Mouse (Mus musculus): Measurements from ENCODE around the gene Nsun2.
A peak's percentile ranks its signal among the peaks of the same experiment; 100 is the strongest.
"Not testable (repeated sequence)": the region's sequence is repeated elsewhere in the genome, so short reads cannot be mapped to it uniquely, and the experiment has no call there.

Gene Nsun2

DNA sequence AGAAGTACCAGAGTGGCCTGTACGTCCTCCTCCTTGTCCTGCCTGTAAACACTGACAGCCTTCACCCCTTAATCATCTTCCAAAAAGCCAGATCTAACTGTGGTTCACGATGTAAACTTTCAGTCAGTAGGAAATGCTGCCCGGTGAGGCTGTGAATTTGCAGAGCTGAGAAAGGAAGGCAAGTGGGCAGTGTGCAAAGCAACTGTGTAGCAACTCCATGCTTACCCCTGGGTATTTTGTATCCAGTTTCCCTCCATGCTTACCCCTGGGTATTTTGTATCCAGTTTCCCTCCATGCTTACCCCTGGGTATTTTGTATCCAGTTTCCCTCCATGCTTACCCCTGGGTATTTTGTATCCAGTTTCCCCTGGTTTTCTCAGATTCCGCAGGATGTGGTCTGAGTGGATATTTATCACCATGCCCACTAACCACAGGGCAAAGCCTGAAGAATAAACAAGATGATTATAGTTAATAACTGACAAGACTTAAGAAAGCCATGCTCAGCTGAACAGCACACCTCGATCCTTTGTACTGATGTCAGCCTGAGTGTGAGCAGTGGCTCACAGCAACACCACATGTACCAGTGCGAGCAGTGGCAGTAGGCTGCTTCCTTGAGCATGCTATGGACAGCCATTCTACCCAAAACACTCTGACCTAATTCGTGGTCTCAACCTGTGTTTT is 61.2 kb downstream of the Nsun2 start:
- no peak for DNase-seq

DNA sequence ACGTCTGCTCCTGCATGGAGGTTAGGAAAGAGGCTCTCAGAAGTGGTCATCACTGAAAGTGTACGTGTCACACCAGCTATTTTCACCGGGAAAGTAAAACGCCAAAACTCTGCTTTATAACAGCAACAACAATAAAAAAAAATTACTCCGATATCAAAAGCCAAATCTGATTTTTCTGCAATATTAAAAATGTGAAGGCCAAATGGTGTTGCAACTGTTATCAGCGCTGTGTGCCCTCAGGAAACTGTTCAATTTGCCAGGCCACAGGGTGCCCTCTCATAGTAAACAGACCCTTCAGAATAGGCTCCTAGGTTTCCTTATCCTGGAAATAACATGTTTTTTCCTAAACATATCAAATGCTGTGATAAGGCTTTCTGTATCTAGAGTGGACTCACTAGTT is 62.4 kb downstream of the Nsun2 start:
- DNase-seq, result no peak

DNA sequence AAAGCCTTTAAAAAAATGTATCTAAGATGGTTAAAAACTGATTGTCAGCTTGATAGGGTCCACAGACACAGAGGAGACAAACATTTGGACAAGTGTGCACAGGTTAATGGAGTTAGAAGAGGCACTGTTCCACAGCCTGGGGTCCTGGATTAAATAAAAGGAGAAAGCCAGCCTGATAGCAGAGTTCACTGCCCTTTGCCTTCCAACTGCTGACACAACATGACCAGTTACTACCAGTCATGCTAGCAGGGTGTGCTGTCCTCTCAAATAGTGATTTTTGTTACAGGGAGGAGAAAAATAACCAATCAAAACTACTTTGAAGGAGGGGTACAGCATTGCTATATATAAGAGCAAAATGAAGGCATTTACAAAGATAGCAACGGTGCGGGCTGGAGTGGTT is 63.0 kb downstream of the Nsun2 start:
- no peak for DNase-seq

DNA sequence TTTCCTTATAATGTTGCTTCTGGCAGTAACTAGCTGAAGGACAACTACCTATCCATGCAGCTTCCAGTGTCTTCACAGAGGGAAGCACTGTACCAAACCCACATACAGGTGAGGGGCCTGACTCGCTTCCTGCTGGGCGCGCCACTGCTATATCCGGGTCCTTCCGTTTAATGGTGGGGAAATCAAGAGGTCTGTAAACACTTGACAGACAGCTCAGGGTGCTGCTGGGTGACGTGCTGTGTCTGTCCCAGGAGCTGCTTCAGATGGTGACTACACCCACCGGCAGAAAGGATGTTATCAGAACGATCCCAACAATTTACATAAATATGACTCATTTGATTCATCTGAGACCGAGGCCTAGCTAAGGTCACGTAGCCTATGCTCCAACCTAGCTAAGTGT is 65.3 kb downstream of the Nsun2 start:
- no peak for DNase-seq

DNA sequence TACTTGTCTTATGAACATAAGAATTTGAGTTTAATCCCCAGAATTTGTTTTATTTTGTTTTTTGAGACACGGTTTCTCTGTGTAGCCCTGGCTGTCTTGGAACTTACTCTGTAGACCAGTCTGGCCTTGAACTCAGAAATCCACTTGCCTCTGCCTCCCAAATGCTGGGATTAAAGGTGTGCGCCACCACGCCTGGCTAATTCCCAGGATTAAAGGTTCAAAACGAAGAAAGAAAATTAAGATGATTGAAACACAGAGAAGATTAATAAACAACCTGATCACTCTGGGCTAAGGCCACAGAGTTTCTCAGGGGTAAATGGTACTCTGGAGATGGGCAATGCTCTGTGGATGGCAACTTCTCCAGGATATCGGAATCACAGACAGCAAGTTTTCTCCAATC is 67.3 kb downstream of the Nsun2 start:
- not testable (repeated sequence) for DNase-seq

DNA sequence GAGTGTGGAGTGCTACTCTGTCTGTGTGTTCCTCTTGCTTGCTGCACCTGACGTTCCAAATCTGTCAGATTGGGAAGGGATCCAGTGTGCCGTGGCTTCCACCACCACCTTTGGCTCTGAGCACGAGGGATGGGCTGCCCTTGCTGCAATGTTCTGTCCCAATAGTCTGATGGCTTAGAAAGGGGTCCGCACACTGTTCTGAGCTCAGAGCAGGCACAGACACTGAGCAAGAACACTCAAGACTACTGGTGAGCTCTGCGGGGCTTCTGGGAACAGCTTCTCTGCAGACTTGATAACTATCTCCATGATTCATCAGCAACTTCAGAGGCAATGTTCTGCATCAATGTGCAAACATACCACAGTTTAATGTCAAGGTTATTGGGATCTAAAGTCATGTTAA is 67.8 kb downstream of the Nsun2 start:
- DNase-seq, result peak in 1 of 2 experiments; percentile 32

DNA sequence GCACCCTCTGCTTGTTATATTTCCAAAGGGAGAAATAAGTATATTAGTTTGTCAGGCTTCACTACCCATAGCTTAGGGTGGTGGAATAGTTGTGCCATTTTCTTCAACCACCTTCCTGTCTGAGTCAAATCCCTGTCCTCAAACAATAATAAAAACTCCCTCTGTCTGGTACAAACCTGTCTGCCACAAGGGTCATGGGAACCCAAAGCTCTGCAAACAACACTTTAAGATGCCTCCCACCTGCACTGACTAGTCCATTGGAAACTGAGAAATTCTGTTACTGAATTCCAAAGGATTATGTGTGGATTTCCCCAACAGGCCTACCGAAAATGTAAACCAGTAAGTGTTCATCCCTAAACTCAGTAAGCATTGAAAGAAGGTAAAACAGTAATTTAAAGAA is 71.1 kb downstream of the Nsun2 start:
- no peak for DNase-seq

DNA sequence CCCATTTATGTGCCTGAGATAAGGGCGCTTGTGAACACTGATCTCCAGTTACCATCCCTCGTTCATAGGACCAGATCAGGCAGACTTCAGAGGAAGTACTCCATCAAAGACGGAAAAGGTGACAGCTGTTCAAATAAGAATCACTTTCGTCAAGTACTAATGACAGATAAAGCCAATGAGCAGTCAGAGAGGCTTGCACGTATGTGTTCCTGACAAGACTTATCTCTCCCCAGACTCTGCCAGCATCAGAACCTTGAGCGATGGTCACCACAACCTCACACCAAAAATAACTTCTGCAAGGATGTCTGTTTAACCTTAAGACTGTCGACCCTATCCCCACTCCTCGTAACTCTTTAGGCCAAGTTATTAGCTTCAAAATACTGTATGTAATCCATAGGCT is 75.2 kb downstream of the Nsun2 start:
- DNase-seq, result no peak

DNA sequence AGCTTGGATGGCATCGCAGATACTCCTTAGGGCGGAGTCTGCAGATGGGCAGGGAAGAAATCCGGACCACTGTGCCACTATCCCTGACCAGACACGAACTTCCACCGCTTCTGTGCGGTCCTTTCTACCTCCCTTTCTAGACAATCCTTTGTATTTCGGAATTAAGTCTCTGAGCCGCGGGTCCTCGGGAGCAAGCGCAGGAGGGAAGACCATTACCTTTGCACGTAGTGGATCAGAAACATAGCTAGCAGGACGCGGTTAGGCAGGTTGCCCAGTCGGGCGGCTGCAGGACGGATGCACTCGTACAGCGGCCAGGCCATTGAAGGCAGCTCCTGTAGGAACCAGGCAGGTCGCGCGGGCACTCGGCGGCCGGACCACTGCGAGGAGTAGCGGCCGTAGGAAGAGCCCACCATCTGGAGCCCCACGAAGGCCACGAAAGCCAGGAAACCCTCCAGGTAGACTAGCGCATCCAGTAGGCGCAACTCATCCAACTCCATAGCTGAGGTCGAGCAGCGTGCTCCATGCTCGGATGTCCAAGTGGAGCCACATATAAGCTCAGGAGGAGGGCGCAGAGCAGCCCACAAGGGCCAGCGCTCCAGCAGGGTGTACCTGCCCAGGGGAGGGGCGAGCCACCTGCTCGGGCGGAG is 77.3 kb downstream of the Nsun2 start:
- DNase-seq, result peak; percentile 79

DNA sequence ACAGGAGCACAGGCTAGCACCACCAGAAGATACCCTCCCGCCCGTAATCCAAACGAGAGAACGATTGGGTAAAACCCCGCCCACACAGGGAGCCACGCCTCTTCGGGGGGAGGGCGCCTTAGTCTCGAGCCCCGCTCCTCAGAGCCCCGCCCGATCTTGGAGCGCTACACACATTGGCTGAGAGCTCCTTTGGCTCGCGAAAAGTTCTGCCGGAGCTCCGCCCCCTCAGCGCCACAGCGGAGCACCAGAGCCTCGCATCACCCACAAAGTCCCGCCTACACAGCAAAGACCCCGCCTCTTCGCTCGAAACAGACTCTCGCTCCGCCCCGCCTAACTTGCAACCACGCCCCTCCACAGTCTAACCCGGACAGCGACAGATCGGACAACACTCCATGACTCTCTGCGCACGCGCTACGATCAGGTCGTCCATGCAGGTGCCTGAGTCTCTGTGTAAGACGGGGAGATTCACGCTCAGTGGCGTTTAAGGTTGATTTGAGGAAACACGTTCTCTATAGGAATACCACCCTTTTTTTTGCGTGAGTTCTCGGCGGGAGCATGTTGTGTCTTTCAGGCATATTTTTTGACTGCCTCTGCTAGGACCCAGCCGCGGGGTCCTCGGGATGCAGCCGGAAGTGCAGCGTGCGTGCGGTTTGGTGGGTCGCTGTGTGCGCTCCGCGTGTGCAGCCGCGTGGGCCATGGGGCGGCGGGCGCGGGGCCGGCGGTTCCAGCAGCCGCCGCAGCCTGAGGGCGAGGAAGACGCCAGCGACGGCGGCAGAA is 78.0 kb downstream of the Nsun2 start, which contains the start of gene Srd5a1:
Gene Srd5a1 (minus strand): TSS at position 45 of the 777 bp plus-strand sequence.
- peak; percentile 99 for DNase-seq

DNA sequence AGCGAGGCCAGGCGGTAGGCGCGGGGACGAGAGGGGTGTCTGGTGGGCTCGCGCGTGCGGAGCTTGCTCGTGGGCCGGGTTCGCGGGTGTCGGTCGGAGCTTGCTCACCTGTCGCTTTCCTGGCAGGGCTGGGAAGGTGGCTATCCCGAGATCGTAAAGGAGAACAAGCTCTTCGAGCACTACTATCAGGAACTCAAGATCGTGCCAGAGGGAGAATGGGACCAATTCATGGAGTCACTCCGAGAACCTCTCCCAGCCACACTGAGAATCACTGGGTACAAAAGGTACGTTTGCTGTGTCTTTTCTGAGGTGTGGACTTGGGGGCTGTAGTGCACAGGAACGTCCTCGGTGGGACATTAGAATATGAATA is 78.6 kb downstream of the Nsun2 start:
- DNase-seq, result no peak

DNA sequence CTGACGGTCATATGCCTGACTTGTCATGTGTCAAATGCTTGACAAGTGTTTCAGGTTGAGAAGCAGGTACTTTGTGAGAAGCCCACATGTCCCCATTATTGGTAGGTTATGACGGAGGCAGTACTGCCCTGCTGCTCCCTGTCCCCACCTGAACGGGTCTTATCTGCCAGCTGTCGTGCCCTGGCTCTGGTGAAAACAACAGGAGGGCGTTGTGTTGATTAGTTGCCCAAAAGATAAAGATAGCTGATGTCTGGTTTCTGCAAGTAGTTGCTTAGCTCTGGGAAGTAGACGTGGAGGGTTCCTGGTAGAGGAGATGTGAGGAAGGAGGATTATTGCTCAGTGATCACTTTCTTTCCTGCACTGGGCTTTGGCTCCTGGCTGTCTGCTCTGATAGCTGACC is 83.2 kb downstream of the Nsun2 start:
- no peak for DNase-seq

DNA sequence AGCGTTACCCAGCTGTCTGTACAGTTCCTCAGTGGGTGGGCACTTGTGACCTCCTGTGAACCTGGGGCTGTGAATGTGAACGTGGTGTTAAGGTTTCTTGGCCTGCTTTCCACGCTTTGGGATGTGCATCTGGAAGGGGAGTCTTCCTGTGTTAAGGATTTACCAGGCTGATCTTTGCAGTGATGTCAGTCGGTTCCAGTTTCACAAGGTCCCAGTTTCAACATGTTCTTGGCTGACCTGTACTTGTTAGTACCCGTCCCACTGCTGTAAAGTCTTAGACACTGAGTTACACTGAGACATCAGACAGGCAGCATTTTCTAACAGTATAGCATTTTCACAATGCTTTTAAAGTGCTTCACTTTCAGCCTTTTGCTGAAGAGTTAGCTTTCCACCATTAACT is 90.3 kb downstream of the Nsun2 start:
- DNase-seq, result no peak

DNA sequence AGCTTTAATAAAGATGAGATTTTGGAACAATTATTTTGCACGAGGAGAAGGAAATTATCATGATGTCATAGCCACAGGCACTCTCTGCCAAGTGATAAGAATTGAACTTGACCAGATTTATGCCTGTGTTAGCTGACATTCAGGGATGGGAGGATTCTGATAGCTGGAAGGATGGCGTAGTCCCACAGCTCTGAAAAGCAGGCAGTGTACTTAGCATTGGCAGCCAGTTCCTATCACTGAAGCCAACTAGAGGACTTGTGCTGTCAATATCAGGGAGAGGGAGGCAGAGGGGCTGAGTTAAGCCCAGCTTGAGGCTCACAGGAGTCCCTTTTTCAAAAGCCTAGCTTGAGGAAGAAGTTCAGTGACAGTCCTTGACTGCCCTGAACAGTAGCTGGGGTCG is 91.0 kb downstream of the Nsun2 start:
- no peak for DNase-seq

DNA sequence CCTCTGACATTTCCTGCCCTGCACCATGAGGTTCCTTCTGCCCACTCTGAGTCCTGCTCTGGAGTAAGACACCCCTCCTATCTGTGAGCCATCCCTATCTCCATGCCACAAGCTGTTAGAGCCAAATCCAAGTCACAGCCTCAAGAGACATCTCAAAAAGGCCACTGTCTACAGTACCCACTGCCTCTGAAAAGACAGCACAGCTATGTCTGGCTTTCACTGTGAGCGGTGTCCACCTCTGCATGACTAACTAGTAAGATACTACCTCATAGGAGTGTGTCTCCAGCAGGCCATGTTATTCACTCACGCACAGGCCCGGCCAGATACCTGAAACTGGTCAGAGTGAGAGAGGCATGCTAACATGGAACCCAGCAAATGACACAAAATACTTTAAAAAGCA is 94.4 kb downstream of the Nsun2 start:
- DNase-seq, result no peak

DNA sequence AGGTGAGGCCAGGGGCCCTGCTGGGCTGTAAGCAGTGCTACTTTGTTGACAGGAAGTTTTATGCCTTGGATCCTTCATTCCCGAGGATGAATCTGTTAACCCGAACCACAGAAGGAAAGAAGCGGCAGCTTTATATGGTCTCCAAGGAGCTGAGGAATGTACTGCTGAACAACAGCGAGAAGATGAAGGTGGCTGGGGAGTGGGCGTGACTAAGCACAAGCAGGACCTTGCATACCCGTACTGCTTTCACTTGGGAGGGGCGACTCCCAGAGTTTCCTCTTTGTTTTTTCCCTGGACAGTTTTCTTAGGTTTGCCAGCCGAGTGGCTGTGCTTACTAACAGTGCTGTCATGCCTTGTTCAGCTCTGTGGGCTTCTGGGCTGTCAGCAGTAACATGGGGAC is 97.0 kb downstream of the Nsun2 start:
- DNase-seq, result no peak

DNA sequence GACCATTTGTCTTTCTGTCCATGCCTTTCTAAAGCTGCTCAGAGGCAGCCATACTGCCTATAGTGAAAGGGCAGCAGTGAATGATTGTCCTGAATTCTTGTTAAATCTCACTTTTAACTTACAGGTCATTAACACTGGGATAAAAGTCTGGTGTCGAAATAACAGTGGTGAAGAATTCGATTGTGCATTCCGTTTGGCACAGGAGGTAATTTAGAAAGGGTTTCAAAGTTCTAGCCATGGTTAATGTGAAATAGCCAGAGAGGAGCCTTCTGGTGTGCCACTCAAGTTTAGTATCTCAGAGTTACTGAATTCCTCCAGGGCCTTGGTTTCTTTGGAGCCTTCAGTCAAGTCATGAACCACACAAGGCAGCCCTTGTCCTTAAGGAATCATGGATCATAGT is 97.6 kb downstream of the Nsun2 start:
- no peak for DNase-seq

DNA sequence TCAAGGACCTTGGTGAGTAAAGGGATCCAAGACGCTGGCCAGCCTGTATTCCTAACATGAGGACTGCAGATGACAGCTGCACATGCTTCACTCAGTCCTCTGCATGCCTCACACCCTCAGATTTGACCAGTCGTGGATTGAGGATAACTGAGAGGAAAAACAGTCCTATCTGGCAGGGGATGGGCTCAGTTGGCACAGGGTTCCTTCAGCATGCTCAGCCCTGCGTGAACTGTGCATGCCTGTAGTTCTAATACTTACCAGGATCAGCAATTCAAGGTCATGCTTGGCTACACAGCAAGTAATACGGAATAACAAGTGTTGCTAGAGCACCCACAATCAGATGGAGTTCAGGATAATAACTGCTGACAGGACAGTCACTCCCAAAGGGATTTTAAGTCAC is 98.1 kb downstream of the Nsun2 start:
- DNase-seq, result no peak

DNA sequence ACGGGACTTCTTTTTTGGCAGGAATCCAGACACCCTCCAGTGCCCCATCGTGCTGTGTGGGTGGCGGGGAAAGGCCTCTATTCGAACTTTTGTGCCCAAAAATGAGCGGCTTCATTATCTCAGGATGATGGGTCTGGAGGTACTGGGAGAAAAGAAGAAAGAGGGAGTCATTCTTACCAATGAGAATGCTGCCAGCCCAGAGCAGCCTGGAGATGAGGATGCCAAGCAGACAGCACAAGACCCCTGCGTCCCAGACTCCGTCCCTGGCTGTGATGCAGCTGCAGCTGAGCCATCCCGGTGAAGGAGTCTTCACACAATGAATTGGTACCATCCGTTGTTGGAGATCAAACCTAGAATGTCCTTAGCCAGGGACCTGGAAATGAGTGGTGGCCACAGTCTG is 100.0 kb downstream of the Nsun2 start:
- no peak for DNase-seq

DNA sequence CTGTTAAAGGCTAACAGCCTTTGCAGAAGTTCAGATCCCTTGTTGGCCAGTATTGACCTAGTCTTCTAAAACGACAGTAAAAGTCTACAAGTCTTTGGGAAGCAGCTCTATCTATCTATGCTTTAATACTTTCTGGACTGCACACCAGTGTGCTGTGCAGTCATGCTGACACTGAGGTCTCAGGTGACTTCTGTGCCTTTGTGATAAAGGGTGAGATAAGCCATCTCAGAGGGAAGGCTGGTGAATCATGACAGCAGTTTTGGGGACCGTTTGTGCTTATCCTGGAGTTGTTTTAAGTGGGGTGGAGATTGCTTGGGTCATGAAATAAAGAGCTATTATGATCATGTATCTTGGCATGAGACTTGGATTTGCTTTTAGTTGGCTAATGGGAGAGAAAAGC is 100.4 kb downstream of the Nsun2 start:
- DNase-seq, result no peak

DNA sequence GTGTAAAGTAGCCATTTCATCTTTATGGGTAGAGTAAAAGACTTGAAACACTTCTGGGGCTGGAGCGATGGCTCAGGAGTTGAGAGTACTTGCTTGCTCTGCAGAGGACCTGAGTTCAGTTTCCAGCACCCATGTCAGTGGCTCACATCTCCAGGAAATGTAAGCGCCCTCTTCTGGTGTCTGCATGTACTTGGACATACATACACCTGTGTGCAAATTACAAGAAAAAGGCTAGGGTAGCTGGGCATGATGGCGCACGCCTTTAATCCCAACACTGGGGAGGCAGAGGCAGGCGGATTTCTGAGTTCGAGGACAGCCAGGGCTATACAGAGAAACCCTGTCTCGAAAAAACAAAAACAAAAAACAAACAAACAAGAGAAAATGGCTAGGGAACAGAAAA is 102.3 kb downstream of the Nsun2 start:
- not testable (repeated sequence) for DNase-seq

DNA sequence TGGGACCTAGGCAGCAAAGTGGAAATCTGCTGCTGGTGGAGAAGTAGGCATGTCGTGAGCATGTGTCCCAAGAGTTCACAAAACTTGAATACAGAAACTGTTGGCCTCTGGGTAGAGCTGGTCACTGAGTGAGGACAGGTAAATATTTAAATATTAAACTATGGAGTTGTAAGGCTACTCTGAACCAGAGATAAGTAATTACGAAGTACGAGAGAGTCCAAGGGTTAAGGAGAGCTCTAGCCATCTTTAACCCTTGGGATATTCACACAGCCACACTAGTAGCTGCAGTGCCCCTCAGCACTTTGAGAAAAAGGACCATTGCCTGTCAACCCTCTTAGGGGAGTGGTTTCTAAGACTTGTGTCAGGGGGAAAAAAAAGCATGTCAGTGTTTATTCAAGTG is 102.8 kb downstream of the Nsun2 start:
- no peak for DNase-seq

DNA sequence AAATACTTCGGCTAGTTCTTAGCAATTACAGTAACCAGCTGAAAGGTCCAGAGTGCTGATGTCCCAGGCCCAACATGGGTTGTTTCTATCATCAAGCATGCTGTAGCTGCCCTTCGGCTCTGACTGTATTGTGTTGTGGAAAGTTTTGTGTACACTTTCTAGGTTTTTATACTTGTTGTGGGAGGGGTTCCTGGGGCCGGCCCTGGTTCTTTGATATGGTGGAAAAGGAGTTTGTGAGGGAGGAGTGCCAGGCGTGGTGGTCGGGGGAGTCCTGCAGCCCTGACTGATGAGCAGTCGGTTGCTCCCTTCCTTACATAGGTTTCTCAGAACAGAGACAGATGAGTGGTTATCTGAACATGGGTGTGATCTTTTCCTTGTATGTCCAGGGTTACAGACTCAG is 103.3 kb downstream of the Nsun2 start:
- DNase-seq, result no peak

DNA sequence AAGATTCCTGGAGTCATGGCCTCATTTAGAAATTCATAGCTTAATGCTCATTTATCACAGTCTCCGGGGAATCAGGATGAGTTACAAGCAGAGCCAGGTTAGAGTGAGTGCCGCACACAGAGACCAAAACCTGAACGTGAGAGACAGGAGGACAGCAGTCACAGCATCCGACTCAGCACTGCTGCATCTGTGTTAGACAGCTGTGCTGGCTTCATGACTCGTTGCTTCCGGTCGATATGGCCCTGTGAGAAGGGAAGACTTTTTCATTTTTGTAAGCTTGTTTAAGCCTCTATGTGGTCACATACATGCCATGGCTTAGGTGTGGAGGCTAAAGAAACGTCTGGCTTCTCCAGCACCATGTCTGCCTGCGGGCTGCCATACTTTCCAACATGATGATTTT is 104.1 kb downstream of the Nsun2 start:
- DNase-seq, result no peak

Measured in cerebellum, postnatal 14 days (tissue).